Mouse (Mus musculus): Measurements from ENCODE around the gene Kirrel3. TPM values are rescaled to one million over a fixed set of nuclear protein-coding genes. Genes with fewer than 3 reads are reported as not detected.

Gene Kirrel3
- polyA plus RNA-seq, 1 experiment from 2014 or later = 0.23 TPM

DNA sequence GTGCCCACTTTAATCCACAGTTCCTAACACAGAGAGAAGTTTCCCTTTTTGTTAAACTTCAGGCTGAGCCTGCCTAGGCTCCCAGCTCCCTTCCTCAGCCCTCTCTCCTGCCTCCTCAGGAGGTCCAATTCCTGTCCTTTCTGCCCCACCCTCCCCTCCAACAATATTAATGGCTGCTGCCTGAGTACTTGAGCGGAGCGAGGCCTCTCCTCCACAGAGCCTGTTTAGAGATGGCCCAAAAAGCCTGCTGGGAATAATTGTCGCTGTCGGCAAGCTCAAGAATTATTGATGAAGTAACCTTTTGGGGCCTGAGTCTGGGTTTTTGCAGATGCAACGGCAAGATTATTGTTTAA is 236.5 kb downstream of the Kirrel3 start:
- DNase-seq (no peak), ATAC-seq (ENCODE audit: low read depth) (no peak)
- 51% methylated on average over 5 of the region's 5 CpGs for WGBS (ENCODE audit: insufficient replicate concordance)
- no peaks in the 10 kb centered on the region for H3K36me3 ChIP-seq
- no peak overlapping the region for H3K27ac ChIP-seq
- H3K27me3 ChIP-seq = no peaks in the 10 kb centered on the region
- no peaks in the 10 kb centered on the region for H3K4me1 ChIP-seq (replicated peaks)
- no peak overlapping the region for H3K4me2 ChIP-seq
- H3K4me3 ChIP-seq (replicated peaks) = no peak overlapping the region
- H3K9ac ChIP-seq = no peak overlapping the region
- no peaks in the 10 kb centered on the region for H3K9me3 ChIP-seq (replicated peaks)

DNA sequence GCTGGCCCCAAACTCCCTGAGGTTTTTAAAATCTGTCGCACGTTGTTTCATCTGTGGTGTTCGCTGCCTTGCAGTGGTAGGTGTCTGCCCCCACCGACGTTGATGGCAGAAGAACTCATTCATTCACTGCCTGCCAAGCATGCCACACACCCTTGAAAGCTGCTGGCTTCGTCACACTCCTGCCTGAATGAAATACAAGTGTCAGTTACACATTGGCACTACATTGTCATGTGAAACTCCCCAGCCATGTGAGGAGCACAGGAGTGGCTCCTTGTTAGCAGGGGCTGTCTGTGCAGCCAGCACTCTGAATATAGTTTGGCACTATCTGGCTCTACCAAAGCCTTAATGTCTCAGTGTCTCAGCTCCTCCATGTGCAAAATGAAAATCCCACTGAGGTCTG is 246.8 kb downstream of the Kirrel3 start:
- no peaks in the 10 kb centered on the region for H3K27me3 ChIP-seq
- no peak overlapping the region for H3K27ac ChIP-seq
- H3K9ac ChIP-seq = no peak overlapping the region
- H3K4me3 ChIP-seq (replicated peaks) = no peak overlapping the region
- H3K4me2 ChIP-seq = no peak overlapping the region
- H3K9me3 ChIP-seq (replicated peaks) = no peaks in the 10 kb centered on the region
- DNase-seq (no peak), ATAC-seq (ENCODE audit: low read depth) (no peak)
- no peaks in the 10 kb centered on the region for H3K36me3 ChIP-seq
- WGBS (ENCODE audit: insufficient replicate concordance) = 61% methylated on average over 6 of the region's 6 CpGs
- H3K4me1 ChIP-seq (replicated peaks) = 0 out of 2 replicates have a peak, but pooled peaks cover 2% of the 10 kb centered on the region

DNA sequence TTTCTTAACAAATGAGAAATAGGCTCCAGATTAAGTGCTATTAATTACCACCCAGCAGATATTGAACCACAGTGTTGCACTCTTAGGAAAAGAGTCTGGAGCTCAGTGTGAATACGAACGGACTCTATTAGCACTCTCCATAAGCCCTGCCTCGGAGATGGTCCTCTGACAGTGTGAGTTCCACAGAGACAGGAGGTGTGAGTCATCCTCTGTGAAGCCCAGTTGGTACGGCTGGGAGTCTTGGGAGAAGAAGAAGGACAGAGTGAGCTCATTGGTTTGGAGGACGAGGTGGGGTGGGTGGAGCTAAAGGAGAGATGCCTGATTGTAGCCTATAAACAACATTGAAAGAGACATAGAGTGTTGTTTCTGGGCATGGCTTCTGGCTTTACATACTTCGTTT is 247.9 kb downstream of the Kirrel3 start:
- 38% methylated on average over 6 of the region's 6 CpGs for WGBS (ENCODE audit: insufficient replicate concordance)
- Histone ChIP-seq H3K36me3 (no peaks in the 10 kb centered on the region), H3K27me3 (no peaks in the 10 kb centered on the region), H3K4me1 (replicated peaks) (0 out of 2 replicates have a peak, but pooled peaks cover 2% of the 10 kb centered on the region), H3K9me3 (replicated peaks) (no peaks in the 10 kb centered on the region), H3K4me2 (no peak overlapping the region), H3K27ac (no peak overlapping the region), H3K4me3 (replicated peaks) (no peak overlapping the region), H3K9ac (no peak overlapping the region)
- ATAC-seq (ENCODE audit: low read depth) = no peak
- DNase-seq = no peak

DNA sequence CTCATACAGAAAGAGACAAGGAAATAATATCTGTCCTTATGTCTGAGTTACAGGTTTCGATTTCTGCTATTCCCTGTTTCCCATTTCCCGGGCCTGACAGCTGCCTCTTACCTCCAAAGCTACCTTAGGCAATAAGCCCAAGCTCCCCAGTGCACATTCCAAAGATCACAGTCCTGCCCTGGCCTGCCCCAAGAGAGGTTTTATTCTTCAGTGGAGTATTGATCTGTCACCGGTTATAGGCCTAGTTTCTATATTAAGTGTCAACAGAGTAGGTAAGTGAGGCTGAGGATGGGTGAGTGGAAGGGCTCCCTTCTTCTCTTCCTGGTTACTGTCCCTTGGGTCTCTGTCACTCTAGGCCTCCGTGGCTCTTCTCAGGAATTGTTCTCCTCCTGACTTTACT is 249.3 kb downstream of the Kirrel3 start:
- ATAC-seq (ENCODE audit: low read depth) = no peak

DNA sequence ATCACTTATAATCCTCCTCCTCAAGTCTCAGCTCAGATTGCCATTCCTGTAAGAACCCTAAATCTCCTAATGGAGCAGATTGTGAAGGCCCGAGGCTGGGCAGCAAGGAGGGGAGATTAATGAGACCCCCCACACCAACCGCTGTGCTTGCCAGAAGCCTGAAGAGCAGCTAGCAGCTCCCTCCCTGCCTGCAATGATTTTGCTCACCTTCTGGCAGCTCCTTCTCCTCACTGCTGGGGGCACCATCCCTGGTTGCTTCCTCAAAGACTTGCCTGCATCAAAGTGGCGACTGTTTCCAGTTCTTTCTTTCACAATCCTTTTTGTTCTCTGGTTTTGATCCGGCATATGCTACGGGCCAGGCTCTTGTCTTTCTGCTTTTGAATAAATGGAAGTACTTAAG is 253.7 kb downstream of the Kirrel3 start:
- Histone ChIP-seq H3K36me3 (no peaks in the 10 kb centered on the region), H3K27me3 (no peaks in the 10 kb centered on the region), H3K9ac (no peak overlapping the region), H3K4me3 (replicated peaks) (no peak overlapping the region), H3K27ac (no peak overlapping the region), H3K4me2 (no peak overlapping the region), H3K4me1 (replicated peaks) (0 out of 2 replicates have a peak, but pooled peaks cover 2% of the 10 kb centered on the region), H3K9me3 (replicated peaks) (no peaks in the 10 kb centered on the region)
- 46% methylated on average over 5 of the region's 5 CpGs for WGBS (ENCODE audit: insufficient replicate concordance)
- DNase-seq (no peak), ATAC-seq (ENCODE audit: low read depth) (no peak)

More for the DNA sequence above, 249.3 kb downstream of the Kirrel3 start:
- Histone ChIP-seq H3K4me2 (no peak overlapping the region), H3K36me3 (no peaks in the 10 kb centered on the region), H3K9ac (no peak overlapping the region), H3K27ac (no peak overlapping the region), H3K27me3 (no peaks in the 10 kb centered on the region), H3K9me3 (replicated peaks) (no peaks in the 10 kb centered on the region), H3K4me3 (replicated peaks) (no peak overlapping the region), H3K4me1 (replicated peaks) (0 out of 2 replicates have a peak, but pooled peaks cover 2% of the 10 kb centered on the region)
- DNase-seq = no peak
- 50% methylated on average over 4 of the region's 4 CpGs for WGBS (ENCODE audit: insufficient replicate concordance)

DNA sequence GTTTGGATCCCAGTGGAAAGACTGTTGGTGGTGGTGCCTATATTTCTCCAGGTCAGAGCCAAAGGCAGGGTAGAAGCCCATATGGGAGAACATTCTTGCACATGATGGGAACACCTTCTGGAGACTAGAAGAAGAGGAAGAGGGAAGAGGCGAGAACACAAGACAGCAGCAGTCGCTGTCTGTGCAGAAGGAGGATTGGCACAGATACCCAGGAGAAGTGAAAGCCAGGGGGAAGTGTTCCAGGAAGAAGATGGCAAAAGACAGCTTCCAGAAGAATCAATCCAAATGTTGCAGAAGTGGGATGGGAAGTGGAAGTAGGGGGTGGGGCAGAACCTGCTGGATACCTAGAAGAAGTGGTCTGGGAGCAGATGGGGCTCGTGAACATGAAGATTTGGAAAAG is 255.1 kb downstream of the Kirrel3 start:
- WGBS (ENCODE audit: insufficient replicate concordance) = 52% methylated on average over 3 of the region's 3 CpGs
- no peak overlapping the region for H3K4me2 ChIP-seq
- H3K27me3 ChIP-seq = no peaks in the 10 kb centered on the region
- H3K9ac ChIP-seq = no peak overlapping the region
- H3K4me3 ChIP-seq (replicated peaks) = no peak overlapping the region
- H3K36me3 ChIP-seq = no peaks in the 10 kb centered on the region
- no peaks in the 10 kb centered on the region for H3K4me1 ChIP-seq (replicated peaks)
- no peak for DNase-seq
- H3K27ac ChIP-seq = no peak overlapping the region
- no peak for ATAC-seq (ENCODE audit: low read depth)
- no peaks in the 10 kb centered on the region for H3K9me3 ChIP-seq (replicated peaks)

DNA sequence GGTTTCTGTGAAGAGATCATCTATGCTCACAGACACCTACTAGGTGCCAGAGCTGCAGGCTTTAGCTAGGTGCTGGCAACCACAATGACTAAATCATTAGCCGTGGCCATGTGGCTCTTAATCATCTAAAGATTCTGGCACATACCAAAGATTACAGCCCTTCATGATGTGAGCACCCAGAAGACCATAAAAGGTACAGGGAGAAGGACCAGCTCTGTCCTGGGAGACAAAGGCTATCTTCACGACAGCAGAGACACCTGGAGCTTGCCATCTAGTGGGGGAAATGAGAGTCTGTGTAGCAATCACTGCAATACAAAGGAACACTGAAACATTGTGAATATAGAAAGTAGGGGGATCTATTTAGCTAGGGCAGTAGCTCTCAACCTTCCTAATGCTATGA is 262.3 kb downstream of the Kirrel3 start:
- Histone ChIP-seq H3K27me3 (no peaks in the 10 kb centered on the region), H3K9me3 (replicated peaks) (no peaks in the 10 kb centered on the region), H3K4me1 (replicated peaks) (no peaks in the 10 kb centered on the region), H3K4me2 (no peak overlapping the region), H3K9ac (no peak overlapping the region), H3K27ac (no peak overlapping the region), H3K4me3 (replicated peaks) (no peak overlapping the region), H3K36me3 (no peaks in the 10 kb centered on the region)
- WGBS (ENCODE audit: insufficient replicate concordance) = 21% methylated on average over 2 of the region's 2 CpGs
- ATAC-seq (ENCODE audit: low read depth) (no peak), DNase-seq (no peak)

DNA sequence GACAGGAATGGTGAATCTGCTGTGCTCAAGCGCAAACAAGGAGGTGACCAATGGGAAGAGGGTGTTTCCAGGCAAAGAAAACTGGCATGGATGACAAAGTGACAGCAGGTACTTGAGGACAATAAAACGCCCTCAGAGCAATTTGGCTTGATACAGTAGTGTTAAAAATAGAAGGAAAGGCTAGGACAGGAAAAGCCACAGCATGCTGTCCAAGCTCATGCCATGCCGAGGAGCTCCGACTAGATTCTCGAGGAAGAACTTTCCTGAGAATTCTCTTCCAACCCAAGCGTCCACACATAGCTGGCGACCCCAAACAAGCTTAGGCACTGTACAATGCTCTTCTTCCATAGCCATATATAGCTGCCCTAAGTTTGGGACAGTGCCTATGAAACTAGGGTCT is 263.5 kb downstream of the Kirrel3 start:
- WGBS (ENCODE audit: insufficient replicate concordance) = 64% methylated on average over 7 of the region's 7 CpGs
- Histone ChIP-seq H3K4me1 (replicated peaks) (no peaks in the 10 kb centered on the region), H3K9me3 (replicated peaks) (no peaks in the 10 kb centered on the region), H3K4me2 (no peak overlapping the region), H3K4me3 (replicated peaks) (no peak overlapping the region), H3K9ac (no peak overlapping the region), H3K36me3 (no peaks in the 10 kb centered on the region), H3K27me3 (no peaks in the 10 kb centered on the region), H3K27ac (no peak overlapping the region)
- ATAC-seq (ENCODE audit: low read depth) (no peak), DNase-seq (no peak)

DNA sequence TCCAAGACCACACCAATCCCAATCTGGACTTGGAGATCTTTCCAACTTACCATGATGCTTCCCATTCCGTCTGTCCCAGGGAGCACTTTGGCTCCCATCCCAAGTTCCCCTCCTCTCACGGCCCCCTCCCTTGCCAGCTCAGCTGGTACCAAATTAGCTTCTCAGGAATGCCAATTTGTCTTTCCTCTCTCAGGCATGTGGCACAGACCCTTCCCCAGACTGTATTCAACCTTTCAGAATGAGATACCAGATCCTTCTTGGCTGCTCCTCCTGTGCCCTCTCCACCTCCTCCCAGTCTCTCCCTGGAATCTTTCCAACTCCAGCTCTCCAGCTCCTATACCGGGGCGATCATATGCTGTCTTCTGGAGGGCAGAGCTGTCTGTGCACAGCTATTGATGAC is 264.2 kb downstream of the Kirrel3 start:
- H3K4me3 ChIP-seq (replicated peaks) = no peak overlapping the region
- no peaks in the 10 kb centered on the region for H3K9me3 ChIP-seq (replicated peaks)
- DNase-seq (no peak), ATAC-seq (ENCODE audit: low read depth) (no peak)
- H3K4me1 ChIP-seq (replicated peaks) = no peaks in the 10 kb centered on the region
- H3K27me3 ChIP-seq = no peaks in the 10 kb centered on the region
- no peak overlapping the region for H3K4me2 ChIP-seq
- no peaks in the 10 kb centered on the region for H3K36me3 ChIP-seq
- H3K9ac ChIP-seq = no peak overlapping the region
- H3K27ac ChIP-seq = no peak overlapping the region
- WGBS (ENCODE audit: insufficient replicate concordance) = 68% methylated on average over 4 of the region's 4 CpGs

DNA sequence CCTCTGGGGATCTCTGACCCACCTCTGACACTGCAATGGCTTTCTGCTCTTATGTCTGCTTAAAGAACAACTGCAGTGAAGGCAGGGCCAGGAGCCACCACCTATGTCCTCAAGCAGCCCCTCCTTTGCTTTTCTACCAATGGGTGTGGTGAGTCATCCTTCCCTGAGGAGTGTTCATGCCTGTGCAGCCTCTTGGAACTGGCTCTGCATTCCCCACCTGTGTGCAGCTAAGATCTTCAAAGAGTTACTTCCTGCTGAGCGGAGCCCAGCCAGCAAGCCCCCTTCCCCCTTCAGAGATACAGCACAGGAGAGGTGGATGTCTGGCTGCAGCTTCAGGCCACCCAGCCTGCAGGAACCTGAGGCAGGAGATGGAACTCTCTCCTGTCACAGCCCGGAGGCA is 265.2 kb downstream of the Kirrel3 start:
- Histone ChIP-seq H3K36me3 (no peaks in the 10 kb centered on the region), H3K4me3 (replicated peaks) (no peak overlapping the region), H3K4me2 (no peak overlapping the region), H3K9me3 (replicated peaks) (no peaks in the 10 kb centered on the region), H3K4me1 (replicated peaks) (no peaks in the 10 kb centered on the region), H3K27me3 (no peaks in the 10 kb centered on the region), H3K27ac (no peak overlapping the region), H3K9ac (no peak overlapping the region)
- 38% methylated on average over 2 of the region's 2 CpGs for WGBS (ENCODE audit: insufficient replicate concordance)
- ATAC-seq (ENCODE audit: low read depth) (no peak), DNase-seq (no peak)

DNA sequence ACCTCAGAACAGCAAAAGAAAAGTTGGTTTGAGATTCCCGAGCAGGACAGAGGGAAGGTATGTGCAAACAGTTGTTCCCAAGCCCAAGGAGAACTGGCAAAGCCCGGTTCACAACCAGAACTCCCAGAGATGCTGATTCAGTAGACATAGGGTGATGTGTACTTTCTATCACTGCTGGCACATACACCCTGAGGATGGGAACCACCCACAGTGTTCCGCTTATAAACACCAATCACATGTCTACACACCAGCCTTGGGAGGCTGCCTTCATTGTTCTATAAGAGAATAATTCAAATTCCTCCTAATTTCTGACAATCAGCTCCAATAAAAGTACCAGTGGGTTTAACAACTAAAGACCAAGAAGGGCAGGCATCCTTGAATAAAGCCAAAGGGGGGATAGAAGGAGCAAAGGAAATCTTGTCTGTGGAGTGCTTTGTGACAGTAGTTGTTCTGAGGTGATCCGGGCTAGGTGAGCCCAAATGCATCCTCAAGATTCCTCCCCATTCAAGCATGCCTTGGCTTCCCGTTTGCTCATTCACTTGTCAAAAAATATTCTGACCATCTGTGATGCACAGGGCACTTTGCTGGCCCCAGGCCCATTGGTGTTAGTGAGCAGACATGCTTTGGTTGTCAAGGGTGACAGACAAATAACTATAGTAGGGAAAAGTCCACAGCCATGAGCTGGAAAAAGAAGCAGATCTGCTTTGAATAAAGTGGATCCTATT is 266.5 kb downstream of the Kirrel3 start:
- no peaks in the 10 kb centered on the region for H3K4me1 ChIP-seq (replicated peaks)
- no peaks in the 10 kb centered on the region for H3K9me3 ChIP-seq (replicated peaks)
- 57% methylated on average over 5 of the region's 5 CpGs for WGBS (ENCODE audit: insufficient replicate concordance)
- H3K4me3 ChIP-seq (replicated peaks) = no peak overlapping the region
- H3K4me2 ChIP-seq = no peak overlapping the region
- no peak for DNase-seq
- H3K27me3 ChIP-seq = no peaks in the 10 kb centered on the region
- no peak for ATAC-seq (ENCODE audit: low read depth)
- H3K9ac ChIP-seq = no peak overlapping the region
- H3K27ac ChIP-seq = no peak overlapping the region
- H3K36me3 ChIP-seq = no peaks in the 10 kb centered on the region

DNA sequence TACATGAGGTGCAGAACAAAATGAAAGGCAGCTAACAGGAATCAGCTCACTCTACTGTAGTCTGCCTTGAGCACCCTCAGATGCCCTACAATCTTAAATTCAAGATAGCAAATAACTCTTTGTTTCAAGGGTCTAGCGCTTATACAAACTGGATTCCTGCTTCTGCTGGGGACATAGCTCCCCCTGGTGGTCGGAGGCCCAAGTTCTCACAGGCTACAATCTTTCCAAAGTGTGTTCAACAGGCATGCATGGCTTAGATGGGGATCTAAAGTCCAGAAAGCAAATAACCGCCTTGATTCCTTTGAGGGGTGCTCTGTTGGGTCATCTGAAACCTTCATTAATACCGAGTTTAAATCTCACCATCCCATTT is 267.1 kb downstream of the Kirrel3 start:
- H3K36me3 ChIP-seq = no peaks in the 10 kb centered on the region
- H3K27me3 ChIP-seq = no peaks in the 10 kb centered on the region
- WGBS (ENCODE audit: insufficient replicate concordance) = 18% methylated on average over 4 of the region's 4 CpGs
- H3K27ac ChIP-seq = no peak overlapping the region
- no peaks in the 10 kb centered on the region for H3K9me3 ChIP-seq (replicated peaks)
- H3K9ac ChIP-seq = no peak overlapping the region
- no peaks in the 10 kb centered on the region for H3K4me1 ChIP-seq (replicated peaks)
- no peak overlapping the region for H3K4me2 ChIP-seq
- no peak overlapping the region for H3K4me3 ChIP-seq (replicated peaks)
- no peak for ATAC-seq (ENCODE audit: low read depth)
- DNase-seq = peak; percentile 3

Data from liver, embryonic 13.5 days (tissue).